Mouse (Mus musculus) cortical plate, adult 2 months (tissue): Measurements from ENCODE around the gene March2.

Experiments
- CTCF ChIP-seq: fragments of 200-500 bp; IDR thresholded peaks from 2 replicates; pipeline ENCODE4 v1.5.1; 2011; ENCODE audit warnings: mild to moderate bottlenecking, control low read depth, low read length; ENCODE audit not compliant: insufficient read depth; ENCODE audit errors: extremely low read depth
- POLR2A ChIP-seq: fragments of 200-500 bp; IDR thresholded peaks from 2 replicates; pipeline ENCODE4 v1.6.1; 2011; ENCODE audit warnings: mild to moderate bottlenecking, low read length, control low read depth; ENCODE audit not compliant: insufficient read depth; ENCODE audit errors: extremely low read depth

DNA sequence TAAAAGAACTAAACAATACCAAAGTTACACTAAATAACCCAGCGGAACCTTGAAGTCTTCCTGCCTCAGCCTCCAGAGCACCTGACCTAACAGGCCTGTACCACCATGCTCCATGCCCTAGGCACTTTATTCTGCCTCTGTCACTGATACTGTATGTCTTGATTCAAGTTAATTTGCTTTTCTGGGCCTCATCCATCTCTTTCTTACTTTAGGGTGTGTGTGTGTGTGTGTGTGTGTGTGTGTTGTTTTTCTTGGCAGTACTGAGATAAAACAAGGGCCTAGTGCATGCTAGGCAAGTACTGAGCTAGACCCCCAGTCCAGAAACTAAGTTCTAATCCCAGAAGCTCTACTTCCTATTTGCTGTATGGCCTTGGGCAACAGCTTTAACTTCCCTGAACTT is 1.2 kb downstream of the March2 start:
- TF ChIP-seq CTCF = no peak
- no peak for TF ChIP-seq POLR2A
